Mouse (Mus musculus): ENCODE results near the gene Zfp42. TPM values are rescaled to one million over a fixed set of nuclear protein-coding genes. Genes with fewer than 3 reads are reported as not detected.

The Zfp42 gene
- polyA plus RNA-seq, 1 experiment from 2014 or later: not detected

- no peak overlapping the region for H3K9ac ChIP-seq (ENCODE audit: low read depth, low read length)
- no peaks in the 10 kb centered on the region for H3K27me3 ChIP-seq (replicated peaks; ENCODE audit: control insufficient read depth, insufficient read depth, low read length)
- ATAC-seq (ENCODE audit: low read depth) (no peak), DNase-seq (ENCODE audit: low spot score) (no peak)
- WGBS: 84% methylated on average over 5 of the region's 5 CpGs
- H3K36me3 ChIP-seq (ENCODE audit: control insufficient read depth, insufficient read depth, low read length): no peaks in the 10 kb centered on the region
- no peaks in the 10 kb centered on the region for H3K9me3 ChIP-seq (ENCODE audit: control insufficient read depth, low read length)
- H3K4me1 ChIP-seq (ENCODE audit: control insufficient read depth, insufficient read depth, low read length): no peaks in the 10 kb centered on the region
- no peak overlapping the region for H3K4me2 ChIP-seq (ENCODE audit: low read depth, low read length)
- H3K27ac ChIP-seq (replicated peaks; ENCODE audit: low read depth, low read length): no peak overlapping the region
- H3K4me3 ChIP-seq (ENCODE audit: low read depth, low read length): no peak overlapping the region
These were observed 14.0 kb upstream of the Zfp42 start for GRCm38 (mm10) chr8:43320771-43321170.

GRCm38 (mm10) chr8:43308213-43308612 is 1.4 kb upstream of the Zfp42 start:
- no peaks in the 10 kb centered on the region for H3K36me3 ChIP-seq (ENCODE audit: control insufficient read depth, insufficient read depth, low read length)
- DNase-seq (ENCODE audit: low spot score) (no peak), ATAC-seq (ENCODE audit: low read depth) (no peak)
- no peak overlapping the region for H3K4me3 ChIP-seq (ENCODE audit: low read depth, low read length)
- H3K4me1 ChIP-seq (ENCODE audit: control insufficient read depth, insufficient read depth, low read length): no peaks in the 10 kb centered on the region
- H3K27me3 ChIP-seq (replicated peaks; ENCODE audit: control insufficient read depth, insufficient read depth, low read length): no peaks in the 10 kb centered on the region
- no peak overlapping the region for H3K27ac ChIP-seq (replicated peaks; ENCODE audit: low read depth, low read length)
- peaks cover 7% of the 10 kb centered on the region; the same call in 1 of the 2 replicates for H3K9me3 ChIP-seq (ENCODE audit: control insufficient read depth, low read length)
- H3K4me2 ChIP-seq (ENCODE audit: low read depth, low read length): no peak overlapping the region
- no peak overlapping the region for H3K9ac ChIP-seq (ENCODE audit: low read depth, low read length)
- WGBS: 82% methylated on average over 2 of the region's 2 CpGs

- Histone ChIP-seq H3K27me3 (replicated peaks; ENCODE audit: control insufficient read depth, insufficient read depth, low read length) (no peaks in the 10 kb centered on the region), H3K9me3 (ENCODE audit: control insufficient read depth, low read length) (peaks cover 7% of the 10 kb centered on the region; the same call in 1 of the 2 replicates), H3K36me3 (ENCODE audit: control insufficient read depth, insufficient read depth, low read length) (no peaks in the 10 kb centered on the region), H3K27ac (replicated peaks; ENCODE audit: low read depth, low read length) (no peak overlapping the region), H3K4me1 (ENCODE audit: control insufficient read depth, insufficient read depth, low read length) (no peaks in the 10 kb centered on the region), H3K4me3 (ENCODE audit: low read depth, low read length) (no peak overlapping the region), H3K9ac (ENCODE audit: low read depth, low read length) (no peak overlapping the region), H3K4me2 (ENCODE audit: low read depth, low read length) (no peak overlapping the region)
- ATAC-seq (ENCODE audit: low read depth) (no peak), DNase-seq (ENCODE audit: low spot score) (no peak)
- WGBS: 98% methylated on average over 14 of the region's 14 CpGs
These were observed 1.1 kb downstream of the Zfp42 start for GRCm38 (mm10) chr8:43305676-43306075.

- no peak overlapping the region for H3K4me3 ChIP-seq (ENCODE audit: low read depth, low read length)
- H3K4me1 ChIP-seq (ENCODE audit: control insufficient read depth, insufficient read depth, low read length): no peaks in the 10 kb centered on the region
- no peaks in the 10 kb centered on the region for H3K36me3 ChIP-seq (ENCODE audit: control insufficient read depth, insufficient read depth, low read length)
- no peaks in the 10 kb centered on the region for H3K9me3 ChIP-seq (ENCODE audit: control insufficient read depth, low read length)
- no peak overlapping the region for H3K9ac ChIP-seq (ENCODE audit: low read depth, low read length)
- no peaks in the 10 kb centered on the region for H3K27me3 ChIP-seq (replicated peaks; ENCODE audit: control insufficient read depth, insufficient read depth, low read length)
- no peak for ATAC-seq (ENCODE audit: low read depth)
- no peak overlapping the region for H3K4me2 ChIP-seq (ENCODE audit: low read depth, low read length)
- DNase-seq (ENCODE audit: low spot score): no peak
- no peak overlapping the region for H3K27ac ChIP-seq (replicated peaks; ENCODE audit: low read depth, low read length)
- WGBS: 62% methylated on average over 5 of the region's 5 CpGs
These were observed 7.0 kb downstream of the Zfp42 start for GRCm38 (mm10) chr8:43299796-43300195.

- H3K27ac ChIP-seq (replicated peaks; ENCODE audit: low read depth, low read length): no peak overlapping the region
- H3K9ac ChIP-seq (ENCODE audit: low read depth, low read length): no peak overlapping the region
- H3K36me3 ChIP-seq (ENCODE audit: control insufficient read depth, insufficient read depth, low read length): no peaks in the 10 kb centered on the region
- DNase-seq (ENCODE audit: low spot score) (no peak), ATAC-seq (ENCODE audit: low read depth) (no peak)
- WGBS: 94% methylated on average over 21 of the region's 21 CpGs
- no peak overlapping the region for H3K4me3 ChIP-seq (ENCODE audit: low read depth, low read length)
- no peaks in the 10 kb centered on the region for H3K9me3 ChIP-seq (ENCODE audit: control insufficient read depth, low read length)
- no peaks in the 10 kb centered on the region for H3K4me1 ChIP-seq (ENCODE audit: control insufficient read depth, insufficient read depth, low read length)
- no peak overlapping the region for H3K4me2 ChIP-seq (ENCODE audit: low read depth, low read length)
- H3K27me3 ChIP-seq (replicated peaks; ENCODE audit: control insufficient read depth, insufficient read depth, low read length): no peaks in the 10 kb centered on the region
These were observed 11.0 kb downstream of the Zfp42 start for GRCm38 (mm10) chr8:43295826-43296225.

GRCm38 (mm10) chr8:43294191-43294590 is 12.6 kb downstream of the Zfp42 start:
- Histone ChIP-seq H3K36me3 (ENCODE audit: control insufficient read depth, insufficient read depth, low read length) (no peaks in the 10 kb centered on the region), H3K27ac (replicated peaks; ENCODE audit: low read depth, low read length) (no peak overlapping the region), H3K9me3 (ENCODE audit: control insufficient read depth, low read length) (no peaks in the 10 kb centered on the region), H3K4me3 (ENCODE audit: low read depth, low read length) (no peak overlapping the region), H3K27me3 (replicated peaks; ENCODE audit: control insufficient read depth, insufficient read depth, low read length) (no peaks in the 10 kb centered on the region), H3K4me1 (ENCODE audit: control insufficient read depth, insufficient read depth, low read length) (no peaks in the 10 kb centered on the region), H3K4me2 (ENCODE audit: low read depth, low read length) (no peak overlapping the region), H3K9ac (ENCODE audit: low read depth, low read length) (no peak overlapping the region)
- WGBS: 89% methylated on average over 4 of the region's 4 CpGs
- ATAC-seq (ENCODE audit: low read depth): no peak
- DNase-seq (ENCODE audit: low spot score): no peak

- WGBS: 64% methylated on average over 5 of the region's 5 CpGs
These were observed 16.2 kb downstream of the Zfp42 start for GRCm38 (mm10) chr8:43290424-43291111.

GRCm38 (mm10) chr8:43289781-43290180 is 17.0 kb downstream of the Zfp42 start:
- 89% methylated on average over 5 of the region's 5 CpGs for WGBS
- Histone ChIP-seq H3K9me3 (ENCODE audit: control insufficient read depth, low read length) (no peaks in the 10 kb centered on the region), H3K36me3 (ENCODE audit: control insufficient read depth, insufficient read depth, low read length) (no peaks in the 10 kb centered on the region), H3K27me3 (replicated peaks; ENCODE audit: control insufficient read depth, insufficient read depth, low read length) (no peaks in the 10 kb centered on the region), H3K27ac (replicated peaks; ENCODE audit: low read depth, low read length) (no peak overlapping the region), H3K4me1 (ENCODE audit: control insufficient read depth, insufficient read depth, low read length) (no peaks in the 10 kb centered on the region), H3K9ac (ENCODE audit: low read depth, low read length) (no peak overlapping the region), H3K4me3 (ENCODE audit: low read depth, low read length) (no peak overlapping the region), H3K4me2 (ENCODE audit: low read depth, low read length) (no peak overlapping the region)
- no peak for ATAC-seq (ENCODE audit: low read depth)
- DNase-seq (ENCODE audit: low spot score): no peak

More at GRCm38 (mm10) chr8:43290424-43291111, 16.2 kb downstream of the Zfp42 start:
- DNase-seq (ENCODE audit: low spot score): no peak
- no peak overlapping the region for H3K9ac ChIP-seq (ENCODE audit: low read depth, low read length)
- H3K36me3 ChIP-seq (ENCODE audit: control insufficient read depth, insufficient read depth, low read length): no peaks in the 10 kb centered on the region
- no peak overlapping the region for H3K4me2 ChIP-seq (ENCODE audit: low read depth, low read length)
- no peak overlapping the region for H3K27ac ChIP-seq (replicated peaks; ENCODE audit: low read depth, low read length)
- H3K27me3 ChIP-seq (replicated peaks; ENCODE audit: control insufficient read depth, insufficient read depth, low read length): no peaks in the 10 kb centered on the region
- H3K9me3 ChIP-seq (ENCODE audit: control insufficient read depth, low read length): no peaks in the 10 kb centered on the region
- H3K4me3 ChIP-seq (ENCODE audit: low read depth, low read length): no peak overlapping the region
- no peak for ATAC-seq (ENCODE audit: low read depth)
- no peaks in the 10 kb centered on the region for H3K4me1 ChIP-seq (ENCODE audit: control insufficient read depth, insufficient read depth, low read length)

GRCm38 (mm10) chr8:43288840-43289239 is 17.9 kb downstream of the Zfp42 start:
- H3K4me1 ChIP-seq (ENCODE audit: control insufficient read depth, insufficient read depth, low read length): no peaks in the 10 kb centered on the region
- no peak for DNase-seq (ENCODE audit: low spot score)
- H3K9me3 ChIP-seq (ENCODE audit: control insufficient read depth, low read length): no peaks in the 10 kb centered on the region
- no peak overlapping the region for H3K4me2 ChIP-seq (ENCODE audit: low read depth, low read length)
- ATAC-seq (ENCODE audit: low read depth): no peak
- no peak overlapping the region for H3K4me3 ChIP-seq (ENCODE audit: low read depth, low read length)
- 81% methylated on average over 1 of the region's 1 CpGs for whole genome bisulfite sequencing
- H3K36me3 ChIP-seq (ENCODE audit: control insufficient read depth, insufficient read depth, low read length): no peaks in the 10 kb centered on the region
- no peaks in the 10 kb centered on the region for H3K27me3 ChIP-seq (replicated peaks; ENCODE audit: control insufficient read depth, insufficient read depth, low read length)
- H3K27ac ChIP-seq (replicated peaks; ENCODE audit: low read depth, low read length): no peak overlapping the region
- no peak overlapping the region for H3K9ac ChIP-seq (ENCODE audit: low read depth, low read length)
